Mouse (Mus musculus) CH12.LX (cell line): ENCODE data around the gene Cd40. TPM values are rescaled to one million over a fixed set of nuclear protein-coding genes. Genes with fewer than 3 reads are reported as not detected.

Experiments used
- DNase-seq: peaks from one replicate; pipeline ENCODE4 v3.0.0-alpha.2; 2013; ENCODE audit errors: extremely low read depth
- H3K27ac ChIP-seq: 2 replicates; pipeline ENCODE4 v1.5.1; 2012; ENCODE audit warnings: low read depth, mild to moderate bottlenecking, control low read depth, moderate library complexity; ENCODE audit not compliant: insufficient read depth
- H3K27me3 ChIP-seq: replicated peaks from 2 replicates; pipeline ENCODE3; 2012; ENCODE audit warnings: inconsistent platforms
- H3K36me3 ChIP-seq, 2 experiments: replicated peaks in 1 of 2; 2 replicates each; pipeline versions ENCODE3 to v1.6.1; 2012; ENCODE audit warnings: inconsistent platforms in 1 of 2, low read length in 1 of 2, mild to moderate bottlenecking in 1 of 2, mixed read lengths in 1 of 2, moderate library complexity in 1 of 2; ENCODE audit not compliant: control insufficient read depth in 1 of 2, insufficient read depth in 1 of 2
- H3K4me1 ChIP-seq, 2 experiments: 2 replicates each; pipeline ENCODE4 v1.6.1; 2012; ENCODE audit warnings: inconsistent platforms in 1 of 2, moderate library complexity in 1 of 2; ENCODE audit not compliant: insufficient read depth in 2 of 2, control insufficient read depth in 1 of 2
- H3K4me2 ChIP-seq: 2 replicates; pipeline ENCODE4 v1.6.1; 2012; ENCODE audit warnings: low read depth, mild to moderate bottlenecking, control low read depth; ENCODE audit not compliant: poor library complexity, insufficient read depth, severe bottlenecking
- H3K4me3 ChIP-seq, 3 experiments: fragments of 150-350 bp in 1 of 3; sonication (generic) in 1 of 3; replicated peaks in 1 of 3; 2 replicates each; pipeline versions ENCODE3 to v1.5.1; 2011 to 2012; ENCODE audit warnings: low read depth in 2 of 3, low read length in 2 of 3, mild to moderate bottlenecking in 2 of 3, moderate library complexity in 2 of 3, control low read depth in 1 of 3, improper control_type of control experiment in 1 of 3, inconsistent platforms in 1 of 3, mixed read lengths in 1 of 3; ENCODE audit not compliant: poor library complexity in 1 of 3
- H3K79me2 ChIP-seq: replicated peaks from 2 replicates; pipeline ENCODE4 v1.6.1; 2012; ENCODE audit warnings: mild to moderate bottlenecking, moderate library complexity; ENCODE audit not compliant: control insufficient read depth, poor library complexity, insufficient read depth, severe bottlenecking; ENCODE audit errors: extremely low read depth
- H3K9ac ChIP-seq: 2 replicates; pipeline ENCODE4 v1.6.1; 2012; ENCODE audit warnings: low read depth, mild to moderate bottlenecking, control low read depth, moderate library complexity; ENCODE audit not compliant: insufficient read depth
- H3K9me3 ChIP-seq: replicated peaks from 2 replicates; pipeline ENCODE3; 2012; ENCODE audit warnings: low read length, inconsistent platforms, mixed read lengths
- CHD1 ChIP-seq: IDR thresholded peaks from 2 replicates; pipeline ENCODE4 v1.6.1; 2012; ENCODE audit warnings: low read depth, low read length, improper control_type of control experiment, inconsistent platforms
- CHD2 ChIP-seq: IDR thresholded peaks from 2 replicates; pipeline ENCODE4 v1.6.1; 2011; ENCODE audit warnings: low read length, improper control_type of control experiment
- E2F4 ChIP-seq: IDR thresholded peaks from 2 replicates; pipeline ENCODE4 v1.6.1; 2011; ENCODE audit warnings: low read depth, low read length, improper control_type of control experiment; ENCODE audit not compliant: insufficient replicate concordance
- ELF1 ChIP-seq: IDR thresholded peaks from 2 replicates; pipeline ENCODE4 v1.6.1; 2014; ENCODE audit warnings: low read depth, mild to moderate bottlenecking, inconsistent platforms, low read length, improper control_type of control experiment
- ETS1 ChIP-seq: conservative IDR thresholded peaks from 2 replicates; pipeline ENCODE4 v1.6.1; 2012; ENCODE audit warnings: low read depth, mild to moderate bottlenecking, inconsistent platforms, low read length, improper control_type of control experiment, moderate library complexity
- GABPA ChIP-seq: IDR thresholded peaks from 2 replicates; pipeline ENCODE4 v1.6.1; 2012; ENCODE audit warnings: low read depth, low read length, improper control_type of control experiment, inconsistent platforms; ENCODE audit not compliant: insufficient replicate concordance
- HCFC1 ChIP-seq: IDR thresholded peaks from 2 replicates; pipeline ENCODE4 v1.6.1; 2012; ENCODE audit warnings: low read depth, mild to moderate bottlenecking, inconsistent platforms, low read length, improper control_type of control experiment
- IRF4 ChIP-seq: IDR thresholded peaks from 2 replicates; pipeline ENCODE4 v1.6.1; 2014; ENCODE audit warnings: low read depth, mild to moderate bottlenecking, inconsistent platforms, low read length, improper control_type of control experiment
- JUND ChIP-seq: conservative IDR thresholded peaks from 2 replicates; pipeline ENCODE4 v1.6.1; 2011; ENCODE audit warnings: low read depth, low read length, improper control_type of control experiment
- MAX ChIP-seq: IDR thresholded peaks from 2 replicates; pipeline ENCODE4 v1.6.1; 2011; ENCODE audit warnings: low read length, improper control_type of control experiment
- MEF2A ChIP-seq: IDR thresholded peaks from 2 replicates; pipeline ENCODE4 v1.6.1; 2014; ENCODE audit warnings: low read depth, mild to moderate bottlenecking, inconsistent platforms, low read length, improper control_type of control experiment, borderline replicate concordance
- MXI1 ChIP-seq: IDR thresholded peaks from 2 replicates; pipeline ENCODE4 v1.6.1; 2011; ENCODE audit warnings: mild to moderate bottlenecking, low read depth, low read length, improper control_type of control experiment
- MYC ChIP-seq: IDR thresholded peaks from 2 replicates; pipeline ENCODE4 v1.6.1; 2011; ENCODE audit warnings: low read depth, mild to moderate bottlenecking, improper control_type of control experiment, low read length
- NELFE ChIP-seq: IDR thresholded peaks from 2 replicates; pipeline ENCODE4 v1.6.1; 2011; ENCODE audit warnings: low read depth, low read length, improper control_type of control experiment
- NRF1 ChIP-seq: IDR thresholded peaks from 2 replicates; pipeline ENCODE4 v1.6.1; 2014; ENCODE audit warnings: low read depth, mild to moderate bottlenecking, inconsistent platforms, low read length, improper control_type of control experiment, moderate library complexity
- POLR2AphosphoS2 ChIP-seq: IDR thresholded peaks from 2 replicates; pipeline ENCODE4 v1.6.1; 2011; ENCODE audit warnings: low read depth, low read length, improper control_type of control experiment
- RAD21 ChIP-seq: IDR thresholded peaks from 2 replicates; pipeline ENCODE4 v1.6.1; 2011; ENCODE audit warnings: low read depth, mild to moderate bottlenecking, low read length, improper control_type of control experiment, moderate library complexity
- RCOR1 ChIP-seq: conservative IDR thresholded peaks from 2 replicates; pipeline ENCODE4 v1.6.1; 2012; ENCODE audit warnings: low read depth, mild to moderate bottlenecking, inconsistent platforms, low read length, improper control_type of control experiment
- SMC3 ChIP-seq: IDR thresholded peaks from 2 replicates; pipeline ENCODE4 v1.6.1; 2011; ENCODE audit warnings: low read depth, low read length, improper control_type of control experiment
- TBP ChIP-seq: conservative IDR thresholded peaks from 2 replicates; pipeline ENCODE4 v1.6.1; 2011; ENCODE audit warnings: low read depth, low read length, improper control_type of control experiment
- TCF12 ChIP-seq: IDR thresholded peaks from 2 replicates; pipeline ENCODE4 v1.6.1; 2014; ENCODE audit warnings: low read depth, mild to moderate bottlenecking, inconsistent platforms, low read length, improper control_type of control experiment
- USF1 ChIP-seq: IDR thresholded peaks from 2 replicates; pipeline ENCODE4 v1.6.1; 2014; ENCODE audit warnings: low read depth, mild to moderate bottlenecking, inconsistent platforms, low read length, improper control_type of control experiment
- ZKSCAN1 ChIP-seq: IDR thresholded peaks from 2 replicates; pipeline ENCODE4 v1.6.1; 2012; ENCODE audit warnings: low read depth, inconsistent platforms, low read length, improper control_type of control experiment, borderline replicate concordance
- ZMIZ1 ChIP-seq: IDR thresholded peaks from 2 replicates; pipeline ENCODE4 v1.6.1; 2012; ENCODE audit warnings: low read depth, mild to moderate bottlenecking, inconsistent platforms, low read length, improper control_type of control experiment
- dilution Hi-C: fragments of 300-500 bp; cut with MboI; formaldehyde crosslinking; loops from 2 replicates; pipeline ENCODE4 v1.14.3; 2020; ENCODE audit warnings: low sequenced_read_pairs; ENCODE audit not compliant: extremely low pct_unique_long_range_greater_than_20kb, extremely low pct_ligation_motif_present
- in situ Hi-C: fragments of 300-500 bp; cut with MboI; formaldehyde crosslinking; loops from 3 replicates; pipeline ENCODE4 v1.14.3; 2019; ENCODE audit warnings: low sequenced_read_pairs, low pct_ligation_motif_present, low pct_unique_long_range_greater_than_20kb, mixed read lengths
- polyA plus RNA-seq: library from polyadenylated mRNA; unstranded; fragments of >175 nt; gene quantifications from 2 replicates; pipeline ENCODE4 v1.2.1, GENCODE M21; 2012; ENCODE audit warnings: low read depth; ENCODE audit not compliant: insufficient read length
- total RNA-seq, 2 experiments: library from RNA; depleted of rRNA; stranded (reverse); fragments of 300-350 nt in 1 of 2; fragments of >200 nt in 1 of 2; gene quantifications; 2 replicates each; pipeline ENCODE4 v1.2.3; 2012 to 2014

Cd40 gene
- total and polyA plus RNA-seq, 3 experiments, result 146 to 223 (median 147) TPM

DNA sequence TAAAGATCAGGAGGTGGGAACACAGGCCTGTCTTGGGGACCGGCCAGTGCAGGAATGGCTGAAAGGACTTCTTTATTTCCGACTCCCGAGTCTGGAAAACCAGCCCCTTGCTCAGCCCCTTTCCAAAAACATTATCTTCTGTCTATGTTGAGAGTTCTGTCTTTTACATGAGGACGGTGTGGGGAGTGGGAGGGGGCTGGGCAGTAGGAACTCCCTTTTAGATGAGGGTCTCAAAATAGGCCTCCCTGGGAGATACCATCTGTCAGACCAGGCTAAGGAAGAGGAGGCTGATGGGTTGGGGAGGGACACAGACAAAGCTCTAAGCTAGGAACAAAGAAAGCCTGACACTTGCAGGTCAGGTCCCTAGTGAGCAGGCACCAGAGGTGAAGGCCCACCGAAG lies 6.4 kb upstream of the Cd40 start:
- H3K79me2 ChIP-seq, result no peaks in the 10 kb centered on the region
- no peaks in the 10 kb centered on the region for H3K4me1 ChIP-seq
- no peak overlapping the region for H3K27ac ChIP-seq
- no peak overlapping the region for H3K4me2 ChIP-seq
- dilution Hi-C loops, result no loop called here
- no peaks in the 10 kb centered on the region for H3K27me3 ChIP-seq
- TF ChIP-seq ZMIZ1, result no peak
- no peak for TF ChIP-seq E2F4
- no peak for TF ChIP-seq JUND
- no peak for TF ChIP-seq HCFC1
- H3K9me3 ChIP-seq, result peaks cover 7% of the 10 kb centered on the region
- no peak overlapping the region for H3K9ac ChIP-seq
- in situ Hi-C loops, result no loop called here
- no peak for DNase-seq
- H3K4me3 ChIP-seq, result no peak overlapping the region
- no peaks in the 10 kb centered on the region for H3K36me3 ChIP-seq

DNA sequence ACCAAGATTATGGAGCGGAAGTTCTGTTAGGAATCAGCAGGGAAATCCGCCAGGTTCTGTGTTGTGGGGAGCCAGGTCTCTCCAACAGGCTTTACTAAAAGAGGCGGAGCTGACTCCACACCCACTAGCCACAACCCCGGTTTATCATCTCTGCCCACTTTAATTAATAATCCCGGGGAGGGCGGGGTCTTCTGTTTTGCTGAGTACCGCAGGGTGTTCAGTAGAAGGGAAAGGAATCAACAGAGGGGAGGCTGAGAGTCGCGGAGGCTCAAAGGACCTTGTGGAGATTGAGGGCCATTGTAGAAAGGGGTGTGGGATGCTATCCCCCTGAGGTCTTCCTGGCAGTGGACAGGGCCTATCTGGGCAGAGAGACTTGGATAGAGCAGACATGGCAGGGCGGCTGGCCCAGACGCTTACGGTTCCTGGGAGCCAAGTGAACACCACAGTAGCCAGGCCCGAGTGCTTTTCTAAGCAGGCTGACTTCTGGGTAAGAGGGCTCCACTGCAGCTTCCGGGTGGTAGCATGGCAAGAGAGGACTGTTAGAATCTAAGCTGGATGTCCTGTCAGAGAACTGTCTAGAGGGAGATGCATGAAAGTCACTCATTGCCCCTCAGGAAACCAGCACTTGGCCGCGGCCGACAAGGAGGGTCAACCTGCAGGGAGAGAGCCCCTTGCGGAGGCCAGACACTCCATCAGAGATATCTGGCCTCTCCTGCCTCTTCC lies 4.4 kb upstream of the Cd40 start:
- H3K4me1 ChIP-seq, result peaks cover 6 to 9% of the 10 kb centered on the region in 2 experiments; a peak in 3 of 4 replicates
- H3K27ac ChIP-seq, result no peak overlapping the region
- H3K4me2 ChIP-seq, result no peak overlapping the region
- no peak for TF ChIP-seq TCF12
- no peak for TF ChIP-seq GABPA
- TF ChIP-seq POLR2AphosphoS2, result no peak
- no peak for TF ChIP-seq MXI1
- no peak for TF ChIP-seq NRF1
- no peak for TF ChIP-seq ELF1
- no peak for TF ChIP-seq HCFC1
- TF ChIP-seq SMC3, result no peak
- no peak for TF ChIP-seq E2F4
- no peak for DNase-seq
- H3K9ac ChIP-seq, result no peak overlapping the region
- in situ Hi-C loops, result no loop called here
- no peak overlapping the region for H3K4me3 ChIP-seq
- dilution Hi-C loops, result no loop called here
- H3K79me2 ChIP-seq, result no peaks in the 10 kb centered on the region
- peaks cover 11% of the 10 kb centered on the region for H3K9me3 ChIP-seq
- no peaks in the 10 kb centered on the region for H3K36me3 ChIP-seq
- no peaks in the 10 kb centered on the region for H3K27me3 ChIP-seq

DNA sequence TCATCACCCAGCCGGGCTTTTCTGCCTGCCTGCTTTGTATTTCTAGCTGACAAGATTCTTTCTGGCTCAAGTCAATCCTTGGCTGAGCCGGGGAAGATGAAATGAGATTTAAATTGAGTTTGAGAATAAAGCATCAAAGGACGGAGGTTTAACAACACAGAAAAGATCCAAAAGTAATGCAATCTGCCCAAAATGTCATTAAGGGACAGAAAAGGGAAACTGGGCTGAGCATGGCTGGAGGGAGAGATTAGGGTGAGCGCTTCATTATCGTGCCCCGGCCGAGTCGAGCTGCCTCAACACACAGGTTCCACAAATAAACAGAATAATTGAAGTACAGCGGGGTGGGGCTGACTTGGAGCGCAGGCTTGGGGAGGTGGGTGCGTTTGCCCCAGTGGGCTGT lies 3.9 kb upstream of the Cd40 start:
- H3K9me3 ChIP-seq, result peaks cover 11% of the 10 kb centered on the region
- no peaks in the 10 kb centered on the region for H3K27me3 ChIP-seq
- dilution Hi-C loops, result no loop called here
- DNase-seq, result no peak
- no peak overlapping the region for H3K27ac ChIP-seq
- no peak overlapping the region for H3K9ac ChIP-seq
- no peak overlapping the region for H3K4me2 ChIP-seq
- no peaks in the 10 kb centered on the region for H3K36me3 ChIP-seq
- peaks cover 6 to 9% of the 10 kb centered on the region in 2 experiments; a peak in 3 of 4 replicates for H3K4me1 ChIP-seq
- in situ Hi-C loops, result no loop called here
- TF ChIP-seq CHD1 (no peak), ZKSCAN1 (no peak), NELFE (no peak), POLR2AphosphoS2 (no peak), HCFC1 (no peak), ETS1 (no peak), E2F4 (no peak), MYC (no peak), CHD2 (no peak), TBP (no peak), TCF12 (no peak), MEF2A (no peak), IRF4 (no peak), SMC3 (no peak), RCOR1 (no peak), MAX (no peak), RAD21 (no peak), USF1 (no peak)
- no peaks in the 10 kb centered on the region for H3K79me2 ChIP-seq
- H3K4me3 ChIP-seq, result no peak overlapping the region
